Mouse (Mus musculus) E14TG2a.4 (cell line): ENCODE measurements around the gene Ces2a.

Experiments used
- CTCF ChIP-seq: conservative IDR thresholded peaks from 2 replicates; pipeline ENCODE4 v1.5.1; 2014; ENCODE audit warnings: low read length
- NANOG ChIP-seq: IDR thresholded peaks from 2 replicates; pipeline ENCODE4 v1.6.1; 2014; ENCODE audit warnings: borderline replicate concordance, low read length, mixed read lengths
- POU5F1 ChIP-seq: IDR thresholded peaks from 2 replicates; pipeline ENCODE4 v1.6.1; 2014; ENCODE audit warnings: low read length, borderline replicate concordance

DNA sequence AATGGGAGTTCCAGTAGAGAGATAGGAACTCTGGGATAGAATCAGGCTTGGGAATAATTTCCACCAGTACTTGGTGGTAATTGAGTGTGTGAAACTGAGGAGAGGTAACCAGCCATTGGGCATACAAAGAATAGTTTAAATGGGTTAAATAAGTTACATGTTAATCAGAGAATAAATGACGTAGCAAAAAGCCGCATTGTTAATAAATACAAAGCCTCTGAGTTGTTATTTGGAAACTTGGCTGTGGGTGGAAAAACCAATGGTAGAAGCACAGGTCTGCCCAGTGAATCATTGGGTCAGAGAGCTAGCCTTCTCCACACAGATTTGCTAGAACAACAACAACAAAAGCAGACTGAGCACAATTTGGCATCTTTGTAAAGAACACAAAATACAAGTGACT lies 35.2 kb upstream of the Ces2a start:
- TF ChIP-seq CTCF (no peak), NANOG (no peak), POU5F1 (no peak)
